Mouse (Mus musculus) layer of hippocampus, postnatal 10 days (tissue): ENCODE measurements around the gene Egfem1. TPM values are rescaled to one million over a fixed set of nuclear protein-coding genes. Genes with fewer than 3 reads are reported as not detected.

Experiments used
- microRNA-seq, 2 experiments: library from miRNA; unstranded; fragments of <30 nt; microRNA quantifications; one replicate each; pipeline ENCODE4 v1.2.0; 2021
- total RNA-seq, 2 experiments: library from RNA; stranded (reverse); gene quantifications; 2 replicates each; pipeline ENCODE4 v1.2.3; 2021

Egfem1 gene
- total RNA-seq, 2 experiments from 2014 or later = 20.5 to 28.3 TPM

Small RNA genes within 50 kb of the gene (microRNA-seq; reads per million reads assigned to microRNA genes)
- gene Mir21b (0 reads per million in 2 experiments), gene Mir551b (41.1 to 62.5 reads per million in 2 experiments)

Other genes with a start within 250 kb of the Egfem1 start
- gene Gm1527, start 189.4 kb upstream of the Egfem1 start, total RNA-seq = not detected